Mouse (Mus musculus) embryonic facial prominence, embryonic 15.5 days (tissue): Measurements from ENCODE around the gene 1700102P08Rik. TPM values are rescaled to one million over a fixed set of nuclear protein-coding genes. Genes with fewer than 3 reads are reported as not detected.

Experiments used
- ATAC-seq: fragments of 200-750 bp; cut with Nextera tagmentation; 2 replicates; pipeline ENCODE4 v1.8.0; 2017; ENCODE audit warnings: low read depth, moderate TSS enrichment; ENCODE audit not compliant: insufficient number of reproducible peaks, low FRiP score, low TSS enrichment
- H3K27ac ChIP-seq: fragments of 300-500 bp; sonication (generic); replicated peaks from 2 replicates; pipeline ENCODE4 v1.5.1; 2015; ENCODE audit warnings: mild to moderate bottlenecking, inconsistent platforms
- H3K27me3 ChIP-seq: fragments of 300-500 bp; sonication (generic); 2 replicates; pipeline ENCODE4 v1.6.1; 2015; ENCODE audit warnings: inconsistent platforms
- H3K36me3 ChIP-seq: fragments of 300-500 bp; sonication (generic); 2 replicates; pipeline ENCODE4 v1.6.1; 2015; ENCODE audit warnings: mild to moderate bottlenecking, inconsistent platforms
- H3K4me1 ChIP-seq: fragments of 300-500 bp; sonication (generic); 2 replicates; pipeline ENCODE4 v1.6.1; 2015; ENCODE audit warnings: inconsistent platforms
- H3K4me2 ChIP-seq: fragments of 300-500 bp; sonication (generic); replicated peaks from 2 replicates; pipeline ENCODE4 v1.6.1; 2015; ENCODE audit warnings: mild to moderate bottlenecking, inconsistent platforms
- H3K4me3 ChIP-seq: fragments of 300-500 bp; sonication (generic); replicated peaks from 2 replicates; pipeline ENCODE4 v1.5.1; 2015; ENCODE audit warnings: mild to moderate bottlenecking, inconsistent platforms
- H3K9ac ChIP-seq: fragments of 300-500 bp; sonication (generic); 2 replicates; pipeline ENCODE4 v1.6.1; 2015; ENCODE audit warnings: inconsistent platforms
- H3K9me3 ChIP-seq: fragments of 300-500 bp; sonication (generic); replicated peaks from 2 replicates; pipeline ENCODE4 v1.6.1; 2016; ENCODE audit warnings: inconsistent platforms
- WGBS: fragments of 180-500 bp; shearing (Covaris S2); methylation state at CpG from one replicate; pipeline ENCODE4 v1.1.7; 2015; 5-methylcytosine and 5-hydroxymethylcytosine counted together
- polyA plus RNA-seq: library from polyadenylated mRNA; unstranded; fragments of >200 nt; fragmentation: Nextera tagmentation; extraction: Ambion mirVana; gene quantifications from 2 replicates; pipeline ENCODE4 v1.2.1, GENCODE M21; 2015

The 1700102P08Rik gene
- 1.0 and 1.1 TPM in 2 replicates for polyA plus RNA-seq

- no peak within 1 kb of the TSS for H3K4me3 ChIP-seq
- H3K36me3 ChIP-seq, result peaks cover 66% of the 10 kb centered on the region
- whole genome bisulfite sequencing, result 60% methylated on average over 18 of the region's 18 CpGs
These were observed at the start of gene 1700102P08Rik for GRCm38 (mm10) chr9:108392676-108393075. Gene 1700102P08Rik (plus strand): TSS chr9:108392805.

GRCm38 (mm10) chr9:108343331-108343730 is 49.3 kb upstream of the 1700102P08Rik start:
- H3K4me1 ChIP-seq, result peaks cover 34% of the 10 kb centered on the region
- no peaks in the 10 kb centered on the region for H3K36me3 ChIP-seq
- H3K4me2 ChIP-seq, result no peak overlapping the region
- H3K9me3 ChIP-seq, result no peaks in the 10 kb centered on the region
- no peak for ATAC-seq
- H3K27me3 ChIP-seq, result no peaks in the 10 kb centered on the region
- no peak overlapping the region for H3K9ac ChIP-seq
- WGBS, result 74% methylated on average over 3 of the region's 3 CpGs
- H3K27ac ChIP-seq, result no peak overlapping the region
- H3K4me3 ChIP-seq, result no peak overlapping the region

More at GRCm38 (mm10) chr9:108392676-108393075, at the start of gene 1700102P08Rik:
- H3K27ac ChIP-seq, result no peak within 1 kb of the TSS
- no peak within 1 kb of the TSS for H3K9ac ChIP-seq
- no peak within 1 kb of the TSS for H3K4me2 ChIP-seq
- no peaks in the 10 kb centered on the region for H3K27me3 ChIP-seq
- no peaks in the 10 kb centered on the region for H3K4me1 ChIP-seq
- ATAC-seq, result no peak
- H3K9me3 ChIP-seq, result no peaks in the 10 kb centered on the region

GRCm38 (mm10) chr9:108343835-108344234 is 48.8 kb upstream of the 1700102P08Rik start:
- no peak overlapping the region for H3K4me3 ChIP-seq
- H3K9me3 ChIP-seq, result no peaks in the 10 kb centered on the region
- no peaks in the 10 kb centered on the region for H3K27me3 ChIP-seq
- ATAC-seq, result no peak
- no peak overlapping the region for H3K27ac ChIP-seq
- peaks cover 35% of the 10 kb centered on the region for H3K4me1 ChIP-seq
- H3K9ac ChIP-seq, result no peak overlapping the region
- no peaks in the 10 kb centered on the region for H3K36me3 ChIP-seq
- WGBS, result 97% methylated on average over 1 of the region's 1 CpGs
- no peak overlapping the region for H3K4me2 ChIP-seq

GRCm38 (mm10) chr9:108344471-108344870 is 48.1 kb upstream of the 1700102P08Rik start:
- no peak overlapping the region for H3K4me3 ChIP-seq
- WGBS, result 77% methylated on average over 4 of the region's 4 CpGs
- no peak overlapping the region for H3K9ac ChIP-seq
- H3K27me3 ChIP-seq, result no peaks in the 10 kb centered on the region
- H3K27ac ChIP-seq, result no peak overlapping the region
- peaks cover 41% of the 10 kb centered on the region for H3K4me1 ChIP-seq
- no peak for ATAC-seq
- no peaks in the 10 kb centered on the region for H3K36me3 ChIP-seq
- no peaks in the 10 kb centered on the region for H3K9me3 ChIP-seq
- H3K4me2 ChIP-seq, result no peak overlapping the region

- no peaks in the 10 kb centered on the region for H3K9me3 ChIP-seq
- H3K9ac ChIP-seq, result peak overlapping the region; percentile 77
- ATAC-seq, result no peak
- peak overlapping the region; percentile 56 for H3K4me2 ChIP-seq
- 5% methylated on average over 11 of the region's 11 CpGs for WGBS
- H3K27me3 ChIP-seq, result no peaks in the 10 kb centered on the region
- peaks cover 20% of the 10 kb centered on the region for H3K36me3 ChIP-seq
- peaks cover 24% of the 10 kb centered on the region for H3K4me1 ChIP-seq
- peak overlapping the region; percentile 97 for H3K27ac ChIP-seq
- H3K4me3 ChIP-seq, result peak overlapping the region; percentile 88
These were observed 45.6 kb upstream of the 1700102P08Rik start for GRCm38 (mm10) chr9:108347024-108347423.

- under 1% methylated on average over 74 of the region's 75 CpGs for WGBS
These were observed 44.9 kb upstream of the 1700102P08Rik start, which contains the start of gene Usp4 for GRCm38 (mm10) chr9:108347540-108348289. Gene Usp4 (plus strand): TSS chr9:108347853.

GRCm38 (mm10) chr9:108348290-108348680 is 44.3 kb upstream of the 1700102P08Rik start:
- Histone ChIP-seq H3K4me3 (peak overlapping the region; percentile 88), H3K9me3 (no peaks in the 10 kb centered on the region), H3K27ac (peak overlapping the region; percentile 97), H3K4me2 (peak overlapping the region; percentile 56), H3K36me3 (peaks cover 32% of the 10 kb centered on the region), H3K4me1 (peaks cover 20% of the 10 kb centered on the region), H3K27me3 (no peaks in the 10 kb centered on the region), H3K9ac (peak overlapping the region; percentile 77)
- WGBS, result 4% methylated on average over 14 of the region's 14 CpGs
- ATAC-seq, result no peak

More at GRCm38 (mm10) chr9:108347540-108348289, 44.9 kb upstream of the 1700102P08Rik start, which contains the start of gene Usp4:
- Histone ChIP-seq H3K9ac (peak within 1 kb of the TSS; percentile 77), H3K4me3 (peak within 1 kb of the TSS; percentile 88), H3K27ac (peak within 1 kb of the TSS; percentile 97), H3K4me1 (peaks cover 20% of the 10 kb centered on the region), H3K4me2 (peak within 1 kb of the TSS; percentile 56), H3K9me3 (no peaks in the 10 kb centered on the region), H3K27me3 (no peaks in the 10 kb centered on the region), H3K36me3 (peaks cover 27% of the 10 kb centered on the region)
- peak; percentile 94 for ATAC-seq

- WGBS, result 84% methylated on average over 4 of the region's 4 CpGs
- H3K27me3 ChIP-seq, result no peaks in the 10 kb centered on the region
- H3K27ac ChIP-seq, result no peak overlapping the region
These were observed 42.9 kb upstream of the 1700102P08Rik start for GRCm38 (mm10) chr9:108349727-108350126.

GRCm38 (mm10) chr9:108378234-108378633 is 14.4 kb upstream of the 1700102P08Rik start:
- ATAC-seq, result no peak
- Histone ChIP-seq H3K4me1 (no peaks in the 10 kb centered on the region), H3K4me3 (no peak overlapping the region), H3K4me2 (no peak overlapping the region), H3K27me3 (no peaks in the 10 kb centered on the region), H3K36me3 (peaks cover 82% of the 10 kb centered on the region), H3K27ac (no peak overlapping the region), H3K9ac (no peak overlapping the region), H3K9me3 (no peaks in the 10 kb centered on the region)
- 90% methylated on average over 9 of the region's 9 CpGs for WGBS

More at GRCm38 (mm10) chr9:108349727-108350126, 42.9 kb upstream of the 1700102P08Rik start:
- Histone ChIP-seq H3K9ac (no peak overlapping the region), H3K36me3 (peaks cover 47% of the 10 kb centered on the region), H3K4me3 (no peak overlapping the region), H3K4me1 (peaks cover 20% of the 10 kb centered on the region), H3K9me3 (no peaks in the 10 kb centered on the region), H3K4me2 (no peak overlapping the region)
- no peak for ATAC-seq

- Histone ChIP-seq H3K4me2 (no peak overlapping the region), H3K9me3 (no peaks in the 10 kb centered on the region), H3K4me1 (no peaks in the 10 kb centered on the region), H3K9ac (no peak overlapping the region), H3K27ac (no peak overlapping the region), H3K36me3 (peaks cover 82% of the 10 kb centered on the region), H3K4me3 (no peak overlapping the region), H3K27me3 (no peaks in the 10 kb centered on the region)
- ATAC-seq, result no peak
- WGBS, result 90% methylated on average over 5 of the region's 5 CpGs
These were observed 13.9 kb upstream of the 1700102P08Rik start for GRCm38 (mm10) chr9:108378736-108379135.

GRCm38 (mm10) chr9:108379294-108379693 is 13.3 kb upstream of the 1700102P08Rik start:
- H3K9ac ChIP-seq, result no peak overlapping the region
- 90% methylated on average over 4 of the region's 4 CpGs for WGBS
- no peaks in the 10 kb centered on the region for H3K9me3 ChIP-seq
- no peaks in the 10 kb centered on the region for H3K4me1 ChIP-seq
- peaks cover 82% of the 10 kb centered on the region for H3K36me3 ChIP-seq
- H3K27ac ChIP-seq, result no peak overlapping the region
- H3K4me2 ChIP-seq, result no peak overlapping the region
- no peaks in the 10 kb centered on the region for H3K27me3 ChIP-seq
- no peak for ATAC-seq
- H3K4me3 ChIP-seq, result no peak overlapping the region
